Mouse (Mus musculus): ENCODE measurements at regions not wholly inside any gene's neighbourhood (a gene's known extent, or its start where the extent isn't known, plus 50 kb on each side); places are given as distances from the start of the nearest gene placed in this dataset.

DNA sequence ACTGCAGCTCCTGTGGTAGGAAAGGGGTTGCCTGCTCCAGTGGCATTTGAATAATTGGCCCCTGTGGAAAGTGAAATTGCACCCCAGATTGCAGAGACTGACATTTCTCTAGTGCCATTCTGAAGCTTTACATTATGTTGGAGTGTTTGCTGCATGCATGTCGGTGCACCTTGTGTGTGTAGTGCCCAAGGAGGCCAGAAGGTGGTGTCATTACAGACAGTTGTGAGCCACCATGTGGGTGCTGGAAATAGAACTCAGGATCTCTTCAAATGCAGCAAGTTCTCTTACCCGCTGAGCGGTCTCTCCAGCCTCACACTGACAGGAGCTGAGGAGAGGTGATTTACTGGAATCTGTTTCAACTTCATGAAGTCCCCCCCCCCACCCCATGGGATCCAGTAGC lies 60.3 kb upstream of the Cdh4 start:
- TF ChIP-seq POLR2A (IDR thresholded peaks at IDR 0.05; ENCODE audit: control insufficient read depth, low read depth, low read length) (no peak), CTCF (IDR thresholded peaks at IDR 0.05; ENCODE audit: control insufficient read depth, insufficient read depth, insufficient replicate concordance, low read depth, low read length) (no peak)
